Mouse (Mus musculus): ENCODE results near the gene Disp1.

The Disp1 gene

DNA sequence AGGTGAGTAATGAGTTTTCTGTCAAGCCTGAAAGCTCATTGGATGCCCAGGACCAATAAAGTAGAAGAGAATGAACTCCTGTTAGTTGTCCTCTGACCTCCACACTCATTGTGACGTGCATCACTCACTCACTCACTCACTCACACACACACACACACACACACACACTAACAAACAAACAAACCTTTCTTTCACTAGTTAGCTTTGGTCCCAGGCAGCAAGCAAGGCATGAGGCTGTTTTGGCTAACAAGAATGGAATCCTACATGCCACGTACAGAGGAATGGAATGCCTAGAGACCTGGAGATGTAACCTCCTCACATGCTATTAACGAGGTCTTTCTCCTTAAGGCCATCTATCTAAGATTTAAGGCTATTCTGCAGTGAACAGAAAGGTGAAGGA is 97.6 kb downstream of the Disp1 start:
- DNase-seq (ENCODE audit: low spot score) = no peak

DNA sequence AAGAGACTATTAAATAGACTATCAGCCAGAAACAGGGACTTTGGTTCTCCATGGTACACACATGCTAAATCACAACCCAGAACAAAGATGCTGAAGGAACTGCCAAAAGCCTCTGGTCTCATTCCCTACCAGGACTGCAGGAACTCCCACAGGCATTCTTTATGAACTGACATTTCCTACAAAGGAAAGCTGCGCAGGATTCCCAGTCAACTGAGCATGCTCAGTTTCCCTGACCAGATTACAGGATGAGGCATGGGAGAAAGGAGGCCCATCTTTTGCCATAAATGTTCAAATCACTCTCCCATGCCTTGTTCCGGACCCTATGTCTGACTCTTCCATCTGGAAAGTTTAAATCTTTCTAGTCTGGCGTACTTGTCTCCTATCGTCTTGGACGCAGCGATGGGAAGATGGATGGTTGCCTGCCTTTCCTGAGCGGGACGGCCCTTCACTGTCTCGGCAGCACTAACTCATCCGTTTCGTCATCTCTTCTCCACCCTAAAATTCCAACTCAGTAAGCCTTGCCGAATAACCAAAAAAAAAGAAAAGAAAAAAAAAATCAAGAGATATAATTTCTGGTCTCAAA is 100.9 kb downstream of the Disp1 start:
- no peak for DNase-seq (ENCODE audit: low spot score)

DNA sequence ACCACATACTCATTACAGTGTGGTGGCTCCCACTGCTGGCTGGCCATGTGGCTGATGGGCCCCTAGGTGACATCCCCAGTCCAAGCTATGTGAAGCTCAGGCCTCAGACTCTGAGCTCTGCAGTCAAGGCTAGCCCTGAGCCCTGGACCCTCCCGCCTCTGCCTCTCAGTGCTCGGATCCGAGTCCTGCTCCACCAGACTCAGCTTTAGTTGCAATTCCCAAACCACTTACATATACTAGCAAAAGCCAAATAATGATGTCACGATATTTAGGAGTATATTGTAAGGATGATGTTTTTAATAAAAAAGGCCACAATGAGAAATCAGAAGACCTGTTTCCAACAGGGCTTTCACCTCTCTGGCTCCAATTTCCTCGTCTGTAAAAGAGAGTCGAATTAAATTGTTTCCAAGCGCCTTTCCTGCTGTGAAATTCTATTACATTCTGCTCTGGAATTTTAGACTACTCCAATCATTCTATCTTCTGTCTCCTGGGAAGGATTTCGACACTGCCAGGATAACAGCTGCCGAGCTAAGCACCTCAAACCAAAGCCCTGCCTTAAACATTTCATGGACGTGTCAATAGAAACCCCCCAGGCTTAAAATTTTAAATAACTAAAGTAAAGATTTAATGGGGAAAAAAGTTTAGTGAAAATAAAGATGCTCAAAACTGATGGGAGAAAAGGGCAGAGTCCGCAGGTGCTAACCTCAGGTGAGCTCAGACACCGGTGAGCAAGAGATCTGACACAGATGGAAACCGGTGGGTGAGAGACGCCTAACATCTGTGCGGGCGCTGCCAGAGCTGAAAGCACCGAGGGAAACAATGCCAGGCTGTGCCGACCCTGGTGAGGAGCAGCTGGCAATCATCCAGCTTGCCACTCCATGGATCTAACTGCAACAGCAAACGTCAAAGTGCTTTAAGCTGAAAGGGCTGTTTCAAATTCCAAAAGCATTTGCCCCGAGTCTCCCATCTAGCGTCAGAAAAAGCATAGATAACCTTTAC is 103.2 kb downstream of the Disp1 start:
- no peak for DNase-seq (ENCODE audit: low spot score)

DNA sequence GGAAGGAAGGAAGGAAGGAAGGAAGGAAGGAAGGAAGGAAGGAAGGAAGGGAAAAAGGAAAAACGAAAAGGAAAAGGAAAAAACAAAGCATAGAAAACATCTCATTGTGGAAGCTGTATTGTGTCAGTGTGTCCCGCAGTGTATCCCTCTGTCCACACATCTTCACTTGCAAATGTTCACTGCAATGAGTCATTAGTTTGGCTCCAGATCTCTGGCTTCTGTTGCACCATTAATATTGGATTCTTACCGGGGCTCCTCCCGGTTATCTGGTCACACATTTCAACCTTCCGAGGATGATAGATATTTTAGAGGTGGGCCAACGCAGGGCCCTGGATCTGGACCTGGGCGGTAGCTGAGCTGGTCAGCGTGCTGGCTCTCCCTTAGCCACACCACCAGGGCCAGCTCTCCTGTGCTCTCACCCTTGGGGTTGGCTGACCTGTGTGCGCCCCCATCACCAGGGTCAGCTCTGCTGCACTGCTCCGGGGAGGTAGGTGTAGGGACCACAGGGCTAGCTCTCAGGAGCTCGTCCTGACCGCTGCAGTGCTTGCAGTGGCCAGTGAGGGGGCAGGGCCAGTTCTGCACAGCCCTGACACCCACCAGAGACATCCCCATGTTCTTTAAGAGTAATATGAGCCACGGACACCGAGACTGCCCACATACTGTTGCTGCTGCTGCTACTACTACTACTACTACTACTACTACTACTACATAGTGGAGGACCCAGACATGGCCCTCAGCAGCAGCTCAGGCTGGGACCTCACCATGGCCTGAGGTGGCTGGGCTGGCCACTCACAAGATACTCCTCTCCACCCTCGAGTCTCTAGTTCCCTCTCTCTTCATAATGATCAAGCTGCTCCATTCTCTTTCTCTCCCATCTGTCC is 104.1 kb downstream of the Disp1 start:
- DNase-seq (ENCODE audit: low spot score) = no peak

DNA sequence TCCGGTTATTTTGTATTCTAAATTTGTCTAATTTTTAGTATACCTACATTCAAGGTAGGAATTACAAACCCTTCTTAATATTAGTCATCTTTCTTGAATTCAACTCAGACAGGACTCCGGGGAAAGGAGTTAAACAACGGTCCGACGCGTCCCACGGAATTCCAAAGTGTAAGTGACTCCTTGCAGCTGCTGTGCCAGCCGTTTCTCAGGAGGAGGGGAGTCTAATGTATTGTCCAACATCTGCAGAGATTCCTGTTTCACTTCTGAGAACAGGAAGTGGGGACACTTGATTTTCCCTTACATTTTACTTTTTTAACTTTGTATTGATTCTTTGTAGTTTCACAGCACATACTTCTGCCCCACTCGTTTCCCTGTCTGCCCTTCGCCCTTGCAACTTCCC is 104.9 kb downstream of the Disp1 start:
- DNase-seq (ENCODE audit: low spot score) = no peak

DNA sequence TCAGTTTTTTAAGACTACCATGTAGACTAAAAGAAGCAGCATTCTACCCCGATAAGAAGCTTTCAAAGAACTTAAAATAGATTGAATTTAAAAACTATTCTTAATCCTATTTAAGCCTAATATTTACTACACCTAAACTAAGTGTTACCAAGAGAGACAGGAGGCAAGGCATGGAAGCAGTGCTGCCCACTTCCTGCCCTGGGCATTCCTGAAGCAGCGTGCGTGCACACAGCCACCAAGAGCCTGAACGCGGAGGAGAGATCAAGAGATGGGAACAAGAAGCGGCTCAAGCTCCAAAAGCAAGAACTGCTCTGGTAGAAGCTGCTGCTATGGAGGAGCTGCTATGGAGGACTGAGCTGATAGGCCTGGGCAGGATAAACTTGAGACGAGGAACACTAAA is 106.2 kb downstream of the Disp1 start:
- no peak for DNase-seq (ENCODE audit: low spot score)

DNA sequence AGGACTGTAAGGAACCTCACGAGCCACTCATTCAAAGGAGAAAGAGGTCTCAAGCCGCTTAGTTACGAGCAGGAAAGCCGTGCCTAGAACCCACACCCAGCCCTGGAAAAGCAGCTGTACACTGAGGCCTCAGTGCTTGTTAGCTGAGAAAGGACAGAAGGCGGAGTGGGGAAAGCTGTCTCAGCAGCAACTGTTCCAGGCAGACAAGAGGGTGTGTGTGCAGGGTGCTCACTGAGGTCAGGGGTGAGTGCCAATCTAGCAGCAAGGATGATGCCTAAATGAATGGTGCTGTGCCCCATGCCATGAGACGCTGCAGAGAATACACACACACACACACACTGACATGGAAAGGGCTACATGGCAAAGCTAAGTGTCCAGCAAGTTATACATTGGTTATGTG is 106.8 kb downstream of the Disp1 start:
- DNase-seq (ENCODE audit: low spot score) = no peak

DNA sequence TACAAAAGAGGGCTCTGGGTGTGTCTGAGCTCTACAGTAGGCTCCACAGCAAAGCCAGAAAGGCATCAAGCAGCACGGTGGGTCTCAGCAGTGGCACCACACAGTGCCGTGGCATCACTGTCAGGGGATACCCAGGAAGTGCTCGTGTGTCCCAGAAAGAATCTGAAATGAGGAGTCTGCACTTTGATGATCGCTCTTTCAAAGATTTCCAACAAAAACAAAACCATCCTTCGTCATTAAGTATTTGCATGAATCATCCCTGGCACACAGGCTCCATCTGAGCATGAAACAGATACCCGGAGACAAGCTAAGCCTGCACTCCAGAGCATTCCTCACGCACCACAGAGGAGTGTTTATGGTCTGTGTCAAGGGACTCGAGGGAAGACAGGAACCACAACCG is 107.8 kb downstream of the Disp1 start:
- DNase-seq (ENCODE audit: low spot score) = no peak

DNA sequence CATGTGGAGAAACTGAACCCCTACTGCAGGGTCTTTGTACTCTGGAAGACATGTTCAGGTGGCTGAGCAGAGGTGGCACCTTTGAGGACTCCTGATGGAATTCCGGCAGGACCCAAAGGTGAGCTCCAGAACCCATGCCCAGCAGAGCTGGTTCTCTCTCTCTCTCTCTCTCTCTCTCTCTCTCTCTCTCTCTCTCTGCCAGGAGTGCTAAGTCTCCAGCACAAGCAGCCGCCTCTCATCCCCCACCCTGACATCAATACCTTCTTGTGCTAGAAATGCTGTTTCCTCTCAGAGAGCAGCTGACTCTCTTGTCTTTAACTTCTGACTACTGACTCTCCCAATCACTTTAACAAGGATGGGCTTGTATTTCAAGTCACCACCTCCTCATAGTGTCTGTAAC is 113.8 kb downstream of the Disp1 start:
- DNase-seq (ENCODE audit: low spot score) = no peak

DNA sequence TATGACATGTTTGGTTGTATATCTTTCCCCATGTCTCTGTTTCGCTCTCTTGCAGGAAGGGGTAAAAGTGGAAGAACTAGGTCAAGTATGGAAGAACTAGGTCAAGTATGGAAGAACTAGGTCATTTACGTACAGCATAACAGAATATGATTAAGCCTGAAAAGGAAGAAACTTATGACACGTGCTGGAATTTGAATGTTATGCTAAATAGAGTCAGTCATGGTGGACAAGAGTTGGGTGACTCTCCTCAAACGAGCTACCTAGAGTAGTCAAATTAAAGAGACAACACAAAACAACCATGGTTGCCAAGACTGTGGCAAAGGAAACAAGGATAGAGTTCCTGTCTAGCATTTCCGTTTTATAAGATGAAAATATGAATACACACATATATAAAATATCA is 116.6 kb downstream of the Disp1 start:
- DNase-seq (ENCODE audit: low spot score) = no peak

DNA sequence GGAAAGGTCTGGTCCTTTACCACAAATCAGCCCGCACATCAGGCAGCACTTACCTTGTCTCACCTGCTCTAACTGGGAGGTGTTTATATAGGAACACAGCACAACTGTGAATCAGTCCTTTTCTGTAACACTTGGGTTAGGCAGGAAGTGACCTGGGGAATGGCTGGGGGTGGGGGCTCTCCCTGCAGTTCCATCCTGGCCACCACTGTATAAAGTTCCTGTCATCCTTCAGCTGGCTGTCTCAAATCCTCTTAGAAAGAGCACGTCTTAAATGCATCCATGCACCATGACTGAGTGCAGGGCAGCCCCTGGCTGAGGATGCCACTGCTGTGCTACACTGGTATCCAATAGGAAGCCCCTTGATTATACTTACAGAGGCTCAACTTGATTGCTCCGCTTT is 118.5 kb downstream of the Disp1 start:
- DNase-seq (ENCODE audit: low spot score) = no peak

DNA sequence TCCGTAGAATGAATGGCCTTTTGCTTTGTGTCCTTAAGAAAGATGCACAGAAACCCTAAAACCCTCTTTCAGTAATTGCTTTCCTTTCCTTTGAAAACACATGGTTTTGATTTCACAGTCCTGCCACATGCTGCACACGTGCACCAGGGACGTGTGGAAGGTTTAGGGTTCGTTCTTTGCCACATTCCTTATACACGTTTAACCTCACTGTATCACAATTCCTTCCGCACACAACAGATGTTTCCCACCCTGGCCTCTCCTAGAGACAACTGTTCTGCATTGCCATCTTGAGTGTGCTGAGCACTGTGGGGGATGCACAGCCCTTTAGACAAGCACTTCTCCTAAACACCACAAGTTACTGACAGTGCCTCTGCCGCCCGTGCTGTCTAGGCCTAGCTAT is 119.2 kb downstream of the Disp1 start:
- no peak for DNase-seq (ENCODE audit: low spot score)

DNA sequence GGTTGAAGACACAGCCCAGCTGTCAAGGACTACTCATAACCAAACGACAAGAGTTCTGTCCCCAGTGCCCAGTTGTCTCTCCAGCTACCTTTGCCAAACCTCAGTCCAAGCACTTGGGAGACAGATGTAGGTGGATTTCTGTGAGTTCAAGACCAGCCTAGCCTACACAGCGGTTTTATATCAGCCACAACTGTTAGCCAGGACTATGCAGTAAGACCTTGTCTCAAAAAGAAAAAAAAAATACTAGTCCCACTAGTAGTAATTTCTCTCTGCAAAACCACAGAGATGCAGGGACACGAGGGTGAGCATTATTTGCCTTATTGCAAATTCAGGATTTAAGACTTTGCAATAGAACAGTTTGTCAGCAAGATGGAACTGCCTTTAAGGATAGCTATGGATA is 120.0 kb downstream of the Disp1 start:
- DNase-seq (ENCODE audit: low spot score) = no peak

DNA sequence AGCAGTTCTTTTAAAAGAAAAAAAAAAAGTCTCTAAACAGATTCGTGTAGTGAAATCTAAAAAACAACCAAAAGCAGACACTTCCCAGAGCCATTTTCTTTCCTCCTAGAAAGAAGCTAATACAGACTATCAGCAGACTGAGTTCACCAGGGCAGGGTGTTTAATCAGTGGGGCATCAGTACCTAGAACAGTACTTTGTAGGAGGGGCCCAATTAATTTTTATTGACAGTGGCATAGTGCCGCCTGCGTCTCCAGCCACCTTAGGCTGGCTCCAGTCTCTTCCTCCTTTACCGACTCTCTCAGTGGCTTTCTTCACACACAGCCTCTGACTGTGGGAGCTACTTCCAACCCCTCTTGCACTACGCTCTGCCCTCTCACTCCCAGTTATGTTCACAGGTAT is 121.1 kb downstream of the Disp1 start:
- DNase-seq (ENCODE audit: low spot score) = no peak

DNA sequence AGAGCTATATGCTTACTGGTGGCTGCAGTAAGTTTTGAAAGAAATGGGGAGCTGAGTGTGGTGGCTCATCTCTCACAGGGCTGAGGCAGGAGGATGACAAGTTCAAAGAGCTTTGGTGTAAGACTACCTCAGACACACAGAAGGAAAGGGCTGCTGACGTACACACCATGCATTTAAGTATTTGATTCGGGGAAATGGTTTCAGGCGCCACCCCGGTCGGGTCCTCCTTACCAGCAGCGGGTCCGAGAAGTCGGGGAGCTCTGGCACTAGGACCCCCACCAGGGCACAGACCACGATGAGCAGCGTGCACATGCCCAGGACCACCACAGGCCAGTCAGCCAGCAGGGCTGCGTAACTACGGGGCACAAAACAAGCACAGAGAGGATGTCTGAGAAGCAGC is 121.6 kb downstream of the Disp1 start:
- no peak for DNase-seq (ENCODE audit: low spot score)

DNA sequence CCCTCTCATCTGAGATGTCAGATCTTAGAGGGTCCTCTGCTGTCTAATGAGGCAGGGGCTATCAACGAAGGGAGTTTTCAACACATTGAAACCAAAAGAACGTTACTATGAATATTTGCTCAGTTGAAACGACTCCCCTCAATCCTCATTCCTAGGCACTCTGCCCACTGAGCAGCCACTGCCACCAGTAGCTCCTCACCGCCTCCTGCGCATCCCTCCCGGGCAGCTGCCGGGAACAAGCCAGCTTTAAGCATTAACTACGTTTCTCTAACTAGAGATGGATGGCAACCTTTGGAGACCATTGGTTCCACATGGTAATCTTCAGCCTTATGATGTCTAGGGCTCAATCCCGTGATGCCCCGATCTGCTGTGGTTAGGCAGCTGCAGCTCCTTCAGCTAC is 123.7 kb downstream of the Disp1 start:
- no peak for DNase-seq (ENCODE audit: low spot score)

DNA sequence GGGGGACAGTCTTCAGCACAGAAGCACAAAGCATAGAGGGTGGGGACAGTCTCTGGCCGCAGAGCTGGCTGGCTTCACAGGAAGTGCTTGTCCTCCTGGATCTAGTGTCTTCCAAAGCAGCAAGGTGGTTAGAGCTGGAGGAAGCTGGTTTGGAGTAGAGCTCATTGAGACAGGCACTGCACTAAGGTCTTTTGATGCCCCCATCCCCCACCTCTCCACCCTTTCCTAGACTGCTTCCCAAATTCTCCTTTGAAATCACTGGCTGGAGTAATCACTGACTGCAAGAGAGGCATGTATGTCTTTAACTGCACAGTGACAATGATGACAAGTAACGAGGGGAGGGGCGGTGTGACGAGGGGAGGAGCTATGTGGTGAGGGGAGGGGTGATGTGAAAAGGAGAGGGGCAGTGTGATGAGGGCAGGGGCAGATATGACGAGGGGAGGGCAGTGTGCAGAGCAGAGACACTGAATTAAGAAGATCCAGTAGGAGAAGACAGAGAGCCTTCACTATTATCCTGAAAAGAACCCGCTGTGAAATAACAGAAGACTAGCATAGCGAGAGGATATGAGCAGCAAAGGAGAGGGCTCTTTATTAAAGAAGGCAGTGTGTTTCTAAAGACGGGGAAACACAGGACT is 125.8 kb downstream of the Disp1 start:
- DNase-seq (ENCODE audit: low spot score) = no peak

DNA sequence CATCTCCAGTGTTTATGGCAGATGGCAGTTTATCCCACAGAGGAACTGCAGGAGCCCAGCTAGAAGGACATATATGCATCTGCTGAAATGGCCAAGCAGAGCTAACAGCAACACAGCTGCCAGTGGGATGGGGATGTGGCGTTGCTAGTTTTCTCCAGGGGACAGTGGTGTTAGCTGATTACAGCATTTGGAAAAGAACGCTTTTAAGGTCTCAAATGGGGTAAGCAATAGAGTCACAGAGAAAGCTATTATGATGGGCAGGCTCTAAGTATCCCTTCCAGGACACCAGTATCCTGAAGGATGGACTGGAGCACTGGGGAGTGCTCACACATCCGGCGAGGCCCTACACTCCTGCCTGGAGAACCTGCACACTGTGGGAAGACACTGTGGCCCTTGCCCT is 129.0 kb downstream of the Disp1 start:
- no peak for DNase-seq (ENCODE audit: low spot score)

DNA sequence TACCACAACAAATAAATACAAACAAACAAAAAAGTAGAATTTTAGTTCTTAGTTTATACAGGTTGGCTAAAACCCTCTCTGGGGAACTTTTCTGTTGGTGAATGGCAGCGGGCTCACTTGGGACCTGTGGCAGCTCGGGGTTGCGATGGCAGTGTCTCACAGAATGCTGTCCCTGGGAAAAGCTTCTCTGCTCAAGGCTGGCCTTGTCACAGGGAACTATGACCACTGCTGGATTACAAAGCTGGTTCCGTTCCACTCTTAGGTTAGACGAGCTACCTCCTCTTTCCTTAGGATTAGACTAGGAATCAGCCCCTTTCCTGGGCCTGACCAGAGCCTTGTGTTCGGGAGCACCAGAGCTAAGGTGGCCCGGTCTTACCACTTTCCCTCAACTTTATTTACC is 130.1 kb downstream of the Disp1 start:
- no peak for DNase-seq (ENCODE audit: low spot score)

DNA sequence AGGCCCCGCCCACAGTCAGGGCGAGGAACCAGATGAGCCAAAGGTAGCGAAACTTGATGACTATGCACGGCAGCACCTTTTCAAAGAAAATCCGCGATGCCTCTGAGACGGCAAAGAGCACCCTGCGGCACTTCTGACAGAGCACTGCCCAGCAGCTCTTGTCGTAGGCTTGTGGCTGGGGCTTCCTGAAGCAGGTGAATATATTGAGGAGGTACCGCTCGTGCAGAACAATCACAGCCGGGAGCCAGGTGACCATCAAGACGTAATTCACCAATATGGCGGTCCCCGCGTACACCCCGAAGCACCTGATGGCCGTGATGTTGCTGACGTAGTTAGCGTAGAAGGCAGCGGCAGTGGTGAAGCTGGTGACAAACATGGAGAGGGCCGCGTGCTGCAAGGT is 132.7 kb downstream of the Disp1 start:
- DNase-seq (ENCODE audit: low spot score) = no peak

DNA sequence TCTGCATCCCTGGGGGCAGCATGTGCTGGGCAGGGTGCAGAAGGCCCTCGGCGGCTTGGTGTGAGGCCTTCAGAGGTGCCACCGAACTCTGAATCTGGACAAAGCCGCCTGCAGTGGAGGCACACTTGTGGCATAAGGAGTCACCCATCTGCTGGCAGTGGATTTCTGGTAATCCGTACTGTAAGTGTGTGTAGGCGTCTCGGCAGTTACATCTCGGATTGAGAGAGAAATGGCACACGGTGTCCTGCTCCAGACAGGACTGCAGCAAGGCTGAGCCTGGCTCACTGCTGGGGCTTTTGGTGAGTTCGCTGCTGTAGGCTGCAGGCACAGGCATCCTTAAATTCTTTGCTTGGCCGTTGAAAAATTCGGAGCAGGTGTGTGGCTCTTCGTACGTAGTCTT is 134.5 kb downstream of the Disp1 start:
- no peak for DNase-seq (ENCODE audit: low spot score)
